In the genomic region with DNA sequence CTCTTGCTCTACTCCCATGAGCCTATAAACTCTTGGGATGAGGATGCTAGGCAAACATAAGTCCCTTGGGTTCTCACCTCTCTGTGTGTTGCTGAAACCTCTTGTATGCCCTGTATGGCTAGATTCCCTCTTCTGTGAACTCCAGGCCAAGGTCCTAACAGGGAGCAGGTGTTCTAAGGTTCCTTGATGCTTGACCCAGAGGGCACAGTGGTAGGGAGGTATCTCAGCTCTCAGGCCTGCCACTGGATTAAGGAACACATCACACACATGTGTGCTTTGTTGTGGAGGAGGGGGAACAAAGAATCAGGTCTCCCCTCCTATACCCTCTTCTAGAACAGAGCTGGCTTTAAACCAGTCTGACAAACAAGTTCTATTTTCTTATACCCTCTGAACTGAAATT, we compare ENCODE assay signal across 8 mouse cellular contexts. TPM values are rescaled to one million over a fixed set of nuclear protein-coding genes. Genes with fewer than 3 reads are reported as not detected.
DNase-seq lines count a peak whose midpoint lies in the region; ATAC-seq lines count a peak whose summit lies in the region.

A gene (minus strand): TSS at position 101 of the 400 bp plus-strand sequence.

- no peaks in the 10 kb centered on the region for H3K27me3 ChIP-seq in heart, embryonic 16.5 days (ENCODE audit: control insufficient read depth, insufficient read depth, low read length)
- H3K27me3 ChIP-seq in limb, embryonic 10.5 days (ENCODE audit: low read depth, poor library complexity, severe bottlenecking): no peaks in the 10 kb centered on the region

- H3K4me1 ChIP-seq in heart, embryonic 16.5 days (ENCODE audit: control insufficient read depth, insufficient read depth, low read length): peaks cover 6% of the 10 kb centered on the region
- H3K4me1 ChIP-seq in limb, embryonic 10.5 days: peaks cover 28% of the 10 kb centered on the region

- H3K27ac ChIP-seq in heart, embryonic 16.5 days (ENCODE audit: low read length): no peak within 1 kb of the TSS
- no peak within 1 kb of the TSS for H3K27ac ChIP-seq in limb, embryonic 10.5 days

- H3K36me3 ChIP-seq in heart, embryonic 16.5 days (ENCODE audit: control insufficient read depth, insufficient read depth): no peaks in the 10 kb centered on the region
- no peaks in the 10 kb centered on the region for H3K36me3 ChIP-seq in limb, embryonic 10.5 days

- no peak within 1 kb of the TSS for H3K4me2 ChIP-seq in heart, embryonic 16.5 days (ENCODE audit: low read depth, low read length)

- ATAC-seq in heart, embryonic 16.5 days (replicated peaks; ENCODE audit: extremely low read depth, insufficient read depth, low FRiP score): no peak
- ATAC-seq in erythroid progenitor cell, adult 5-6 weeks (replicated peaks; ENCODE audit: low FRiP score, poor library complexity, severe bottlenecking): no peak

- H3K9ac ChIP-seq in heart, embryonic 16.5 days (ENCODE audit: low read length): no peak within 1 kb of the TSS

- no peaks in the 10 kb centered on the region for H3K9me3 ChIP-seq in heart, embryonic 16.5 days (replicated peaks; ENCODE audit: control insufficient read depth, low read length)
- H3K9me3 ChIP-seq in limb, embryonic 10.5 days (replicated peaks): no peaks in the 10 kb centered on the region

- no peak for DNase-seq in layer of hippocampus, adult 8-10 months (ENCODE audit: low spot score in 2 of 2)
- DNase-seq in layer of hippocampus, adult 9-11 months: no peak
- no peak for DNase-seq in adrenal gland, postnatal 4 days (ENCODE audit: low spot score in 2 of 2)
- no peak for DNase-seq in limb, embryonic 10.5 days (ENCODE audit: low spot score)
- DNase-seq in urinary bladder, adult 18-20 months (ENCODE audit: low spot score in 2 of 2): no peak
- no peak for DNase-seq in MN1 (ENCODE audit: low spot score)

- H3K4me3 ChIP-seq in heart, embryonic 16.5 days (ENCODE audit: low read length): no peak within 1 kb of the TSS
- no peak within 1 kb of the TSS for H3K4me3 ChIP-seq in limb, embryonic 10.5 days

RNA-seq across cellular contexts. Expression of the gene that starts here (rescaled TPM):
- total RNA-seq in layer of hippocampus, adult 8-10 months (2022): 10 to 100 TPM; 45.6 to 58.6 (median 54.5) TPM
- 10 to 100 TPM; 25.3 to 25.6 TPM for total RNA-seq in adrenal gland, postnatal 4 days (2021)
- 43.5 and 45.3 TPM in 2 replicates for polyA plus RNA-seq in heart, embryonic 16.5 days (2015; fragmentation: Nextera tagmentation; extraction: Ambion mirVana)
- polyA plus RNA-seq in limb, embryonic 10.5 days (2016; fragmentation: Nextera tagmentation; extraction: Ambion mirVana): 62.2 and 70.4 TPM in 2 replicates
- 1.8 TPM in 1 of 2 replicates, not detected in the other for total RNA-seq in erythroid progenitor cell, adult 5-6 weeks (2015; ENCODE audit: low replicate concordance)
- total RNA-seq in erythroid progenitor cell, adult 5-6 weeks (2017; ENCODE audit: low replicate concordance): 0.30 and 1.7 TPM in 2 replicates

Comparison
In these comparisons a context has a peak if more than half of its experiments do, and no peak if none do; other contexts are left out.
1. RNA of the gene that starts here (total RNA-seq): 45.6 to 58.6 TPM in layer of hippocampus, adult 8-10 months and 25.3 to 25.6 TPM in adrenal gland, postnatal 4 days; 0.30 to 1.8 TPM in erythroid progenitor cell, adult 5-6 weeks; every median in the first group is over 4 times any median in the second.